Mouse (Mus musculus) ES-Bruce4 (cell line): ENCODE results near the gene Acot7.

Experiments used
- CTCF ChIP-seq: IDR thresholded peaks from one replicate; pipeline ENCODE4 v1.8.1; 2011; ENCODE audit warnings: low read depth, low read length
- EP300 ChIP-seq: IDR thresholded peaks from 2 replicates; pipeline ENCODE4 v1.6.1; 2011; ENCODE audit warnings: low read depth, low read length; ENCODE audit not compliant: insufficient read depth
- POLR2A ChIP-seq: IDR thresholded peaks from one replicate; pipeline ENCODE4 v1.8.1; 2011; ENCODE audit warnings: low read length; ENCODE audit not compliant: insufficient read depth

- TF ChIP-seq CTCF (peak; percentile 73), EP300 (no peak), POLR2A (no peak)
Observed at GRCm38 (mm10) chr4:152285505-152285904, 107.6 kb downstream of the Acot7 start.
